Mouse (Mus musculus) cortical plate, adult 2 months (tissue): ENCODE measurements around the gene Ranbp3.

Experiments
- CTCF ChIP-seq: fragments of 200-500 bp; IDR thresholded peaks from 2 replicates; pipeline ENCODE4 v1.5.1; 2011; ENCODE audit warnings: mild to moderate bottlenecking, control low read depth, low read length; ENCODE audit not compliant: insufficient read depth; ENCODE audit errors: extremely low read depth
- POLR2A ChIP-seq: fragments of 200-500 bp; IDR thresholded peaks from 2 replicates; pipeline ENCODE4 v1.6.1; 2011; ENCODE audit warnings: mild to moderate bottlenecking, low read length, control low read depth; ENCODE audit not compliant: insufficient read depth; ENCODE audit errors: extremely low read depth

GRCm38 (mm10) chr17:56683546-56684140 lies 10.5 kb downstream of the Ranbp3 start:
- TF ChIP-seq CTCF (no peak), POLR2A (no peak)
